Mouse (Mus musculus) urinary bladder, adult 2 months (tissue): Measurements from ENCODE around the gene Prr5l. TPM values are rescaled to one million over a fixed set of nuclear protein-coding genes. Genes with fewer than 3 reads are reported as not detected.

Source experiments
- polyA plus RNA-seq: library from polyadenylated mRNA; depleted of rRNA; stranded (reverse); fragments of >200 nt; gene quantifications from 2 replicates; pipeline ENCODE4 v1.2.3, GENCODE M21; 2012; rRNA removed

The Prr5l gene
- polyA plus RNA-seq, 1 experiment: 2.6 TPM

Other genes with a start within 250 kb of the Prr5l start
- not detected in 2 replicates for gene Rag1, start 233.5 kb downstream of the Prr5l start, polyA plus RNA-seq
- gene B230118H07Rik, start 233.5 kb downstream of the Prr5l start, polyA plus RNA-seq: 44.8 and 54.1 TPM in 2 replicates
- gene Traf6, start 204.6 kb downstream of the Prr5l start, polyA plus RNA-seq: 11.5 and 12.0 TPM in 2 replicates
- gene Commd9, start 3.2 kb upstream of the Prr5l start, polyA plus RNA-seq: 46.4 and 66.3 TPM in 2 replicates